Mouse (Mus musculus) liver, embryonic 15.5 days (tissue): Measurements from ENCODE around the gene Clmn. TPM values are rescaled to one million over a fixed set of nuclear protein-coding genes. Genes with fewer than 3 reads are reported as not detected.

ENCODE experiments used
- polyA plus RNA-seq: library from polyadenylated mRNA; unstranded; fragments of >200 nt; fragmentation: Nextera tagmentation; extraction: Ambion mirVana; gene quantifications from 2 replicates; pipeline ENCODE4 v1.2.1, GENCODE M21; 2015

Gene Clmn
- polyA plus RNA-seq, 1 experiment from 2014 or later, result 0.47 TPM

Other genes starting within 250 kb of the Clmn start
- 10.5 and 12.3 TPM in 2 replicates for gene Dicer1, start 113.1 kb downstream of the Clmn start, polyA plus RNA-seq
- 2.9 and 3.0 TPM in 2 replicates for gene Syne3, start 144.7 kb upstream of the Clmn start, polyA plus RNA-seq
- gene Glrx5, start 167.6 kb upstream of the Clmn start, polyA plus RNA-seq, result 496 and 514 TPM in 2 replicates